Mouse (Mus musculus): ENCODE data around the gene Tmem184b. TPM values are rescaled to one million over a fixed set of nuclear protein-coding genes. Genes with fewer than 3 reads are reported as not detected.

Tmem184b gene
- polyA plus RNA-seq, 1 experiment from 2014 or later, result 34.1 TPM

DNA sequence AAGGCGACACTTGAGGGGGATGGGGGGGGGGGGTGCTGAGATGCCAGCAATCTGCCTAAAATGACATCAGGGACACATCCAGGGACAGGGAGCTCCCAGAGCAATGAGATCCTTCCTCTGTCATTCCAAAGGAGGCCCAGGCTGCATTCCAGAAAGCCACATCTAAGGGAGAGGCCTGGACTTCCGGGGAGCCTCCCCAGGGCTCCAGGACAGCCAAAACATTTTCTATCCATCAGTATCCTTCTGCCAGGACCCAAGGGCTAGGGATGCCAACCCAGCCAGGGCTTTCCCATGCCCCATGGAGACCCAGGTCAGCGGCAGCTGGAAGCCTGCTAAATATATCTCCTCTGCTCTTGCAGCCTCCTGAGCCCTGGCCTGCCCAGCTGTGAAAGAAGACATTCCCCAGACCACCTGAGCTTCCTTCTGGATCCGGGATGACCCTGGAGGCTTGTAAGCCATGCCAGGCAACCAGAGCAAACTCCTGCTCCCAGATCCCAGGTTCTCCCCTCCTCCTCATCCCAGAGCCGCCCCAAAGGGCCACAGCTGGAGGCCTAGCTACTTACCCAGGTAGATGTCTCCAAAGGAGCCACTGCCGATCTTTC, 34.9 kb upstream of the Tmem184b start:
- ATAC-seq, result no peak

DNA sequence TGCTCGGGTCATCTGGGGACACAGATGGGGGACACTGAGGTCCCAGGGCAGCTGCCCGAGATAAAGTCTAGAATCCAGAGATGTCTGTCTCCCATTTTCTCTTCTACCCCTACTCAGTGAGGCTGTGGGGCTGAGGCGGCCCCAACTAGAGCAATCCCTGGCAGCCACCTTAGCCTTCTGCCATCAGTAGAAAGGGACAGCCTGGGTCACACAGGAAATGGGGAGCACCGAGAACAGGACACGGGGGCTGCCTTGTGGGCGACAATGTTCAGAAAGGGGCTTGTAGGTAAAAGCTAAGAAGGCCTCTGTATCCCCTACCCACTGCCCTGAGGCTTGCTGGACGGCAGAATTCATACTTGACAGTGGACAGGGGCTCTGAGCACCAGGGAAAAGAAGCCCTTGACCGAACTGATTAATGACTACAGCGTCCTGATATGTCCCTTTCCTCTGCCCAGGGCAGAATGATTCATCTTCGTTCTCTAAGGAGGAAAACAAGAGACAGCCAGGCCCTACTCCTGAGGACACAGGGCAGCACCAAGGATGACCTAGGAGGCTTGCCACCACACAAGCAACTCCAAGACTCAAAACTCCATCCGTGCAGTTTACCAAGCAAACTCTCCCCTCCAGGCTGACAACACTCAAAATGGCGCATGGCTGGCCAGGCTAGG, 34.3 kb upstream of the Tmem184b start:
- Histone ChIP-seq H3K36me3 (ENCODE audit: control insufficient read depth, insufficient read depth) (0 out of 2 replicates have a peak, but pooled peaks cover 3% of the 10 kb centered on the region), H3K4me2 (replicated peaks; ENCODE audit: low read depth) (no peak overlapping the region), H3K27me3 (replicated peaks; ENCODE audit: control insufficient read depth, insufficient read depth, low read length) (no peaks in the 10 kb centered on the region), H3K4me3 (ENCODE audit: low read depth, low read length) (no peak overlapping the region), H3K9ac (ENCODE audit: low read depth, low read length) (no peak overlapping the region), H3K4me1 (replicated peaks; ENCODE audit: control insufficient read depth, insufficient read depth, low read length) (0 out of 2 replicates have a peak, but pooled peaks cover 7% of the 10 kb centered on the region), H3K9me3 (ENCODE audit: control insufficient read depth) (no peaks in the 10 kb centered on the region), H3K27ac (ENCODE audit: low read depth, low read length) (0 out of 2 replicates have a peak overlapping the region, but pooled peaks have one; percentile 50)
- TF ChIP-seq CTCF (IDR thresholded peaks at IDR 0.05; ENCODE audit: low read depth), result no peak
- no peak for ATAC-seq
- 82% methylated on average over 12 of the region's 12 CpGs for WGBS

More for the DNA sequence above, 34.9 kb upstream of the Tmem184b start:
- Histone ChIP-seq H3K4me2 (replicated peaks; ENCODE audit: low read depth) (no peak overlapping the region), H3K9me3 (ENCODE audit: control insufficient read depth) (no peaks in the 10 kb centered on the region), H3K4me3 (ENCODE audit: low read depth, low read length) (no peak overlapping the region), H3K27ac (ENCODE audit: low read depth, low read length) (peak overlapping the region; percentile 50), H3K27me3 (replicated peaks; ENCODE audit: control insufficient read depth, insufficient read depth, low read length) (no peaks in the 10 kb centered on the region), H3K9ac (ENCODE audit: low read depth, low read length) (no peak overlapping the region), H3K4me1 (replicated peaks; ENCODE audit: control insufficient read depth, insufficient read depth, low read length) (0 out of 2 replicates have a peak, but pooled peaks cover 5% of the 10 kb centered on the region), H3K36me3 (ENCODE audit: control insufficient read depth, insufficient read depth) (0 out of 2 replicates have a peak, but pooled peaks cover 3% of the 10 kb centered on the region)
- no peak for TF ChIP-seq CTCF (IDR thresholded peaks at IDR 0.05; ENCODE audit: low read depth)
- 65% methylated on average over 6 of the region's 6 CpGs for WGBS

DNA sequence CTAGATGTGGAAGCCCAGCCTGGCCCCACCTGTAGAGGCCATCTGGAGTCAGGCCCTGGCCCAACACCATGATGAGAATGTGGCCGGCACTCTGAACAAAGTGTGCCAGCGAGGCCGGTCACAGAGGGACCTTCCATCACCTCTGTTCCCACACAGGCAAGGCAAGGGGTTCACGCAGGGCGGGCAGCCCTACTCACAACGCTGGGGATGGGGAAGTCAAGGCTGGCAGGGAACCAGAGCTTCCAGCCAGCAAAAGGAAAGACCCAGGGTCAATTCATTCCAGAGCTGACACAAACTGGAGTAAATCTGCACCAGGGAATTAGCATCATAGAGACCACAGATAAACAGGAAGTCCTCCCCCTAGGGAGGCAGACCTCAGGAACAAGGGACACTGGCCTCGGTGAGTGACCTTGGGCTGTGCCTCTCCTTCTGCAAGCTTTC, 33.1 kb upstream of the Tmem184b start:
- 0 out of 2 replicates have a peak, but pooled peaks cover 10% of the 10 kb centered on the region for H3K4me1 ChIP-seq (replicated peaks; ENCODE audit: control insufficient read depth, insufficient read depth, low read length)
- 0 out of 2 replicates have a peak, but pooled peaks cover 3% of the 10 kb centered on the region for H3K36me3 ChIP-seq (ENCODE audit: control insufficient read depth, insufficient read depth)
- H3K27ac ChIP-seq (ENCODE audit: low read depth, low read length), result no peak overlapping the region
- H3K9ac ChIP-seq (ENCODE audit: low read depth, low read length), result no peak overlapping the region
- ATAC-seq, result no peak
- H3K4me3 ChIP-seq (ENCODE audit: low read depth, low read length), result no peak overlapping the region
- 63% methylated on average over 7 of the region's 7 CpGs for WGBS
- H3K4me2 ChIP-seq (replicated peaks; ENCODE audit: low read depth), result no peak overlapping the region
- H3K9me3 ChIP-seq (ENCODE audit: control insufficient read depth), result no peaks in the 10 kb centered on the region
- no peaks in the 10 kb centered on the region for H3K27me3 ChIP-seq (replicated peaks; ENCODE audit: control insufficient read depth, insufficient read depth, low read length)
- no peak for TF ChIP-seq CTCF (IDR thresholded peaks at IDR 0.05; ENCODE audit: low read depth)

DNA sequence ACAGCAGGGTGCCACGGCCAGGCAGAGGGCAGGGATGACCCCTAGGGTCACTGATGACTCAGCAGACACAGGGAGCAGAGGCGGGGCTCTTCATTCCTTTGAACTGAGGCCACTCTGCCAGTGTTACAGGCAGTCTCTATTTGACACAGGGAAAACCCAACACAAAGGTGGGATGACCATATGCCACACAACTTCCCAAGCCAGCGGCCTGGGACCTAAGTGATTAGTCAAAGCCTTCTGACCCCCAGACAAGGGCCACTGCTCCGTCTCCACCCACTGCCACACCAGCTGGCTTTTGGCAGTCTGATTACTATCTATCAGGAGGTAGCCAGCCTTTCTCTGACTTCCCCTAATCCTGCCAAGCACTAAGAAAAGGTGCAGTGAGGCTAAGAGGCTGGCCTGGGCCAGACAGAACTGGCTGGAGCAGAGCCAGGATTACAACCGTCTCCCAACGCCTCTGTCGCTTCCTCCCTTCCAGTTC, 31.9 kb upstream of the Tmem184b start:
- ATAC-seq, result no peak
- H3K27me3 ChIP-seq (replicated peaks; ENCODE audit: control insufficient read depth, insufficient read depth, low read length), result no peaks in the 10 kb centered on the region
- no peak overlapping the region for H3K4me3 ChIP-seq (ENCODE audit: low read depth, low read length)
- H3K4me1 ChIP-seq (replicated peaks; ENCODE audit: control insufficient read depth, insufficient read depth, low read length), result 0 out of 2 replicates have a peak, but pooled peaks cover 8% of the 10 kb centered on the region
- H3K9ac ChIP-seq (ENCODE audit: low read depth, low read length), result no peak overlapping the region
- H3K36me3 ChIP-seq (ENCODE audit: control insufficient read depth, insufficient read depth), result peaks cover 3% of the 10 kb centered on the region; the same call in 1 of the 2 replicates
- no peaks in the 10 kb centered on the region for H3K9me3 ChIP-seq (ENCODE audit: control insufficient read depth)
- H3K4me2 ChIP-seq (replicated peaks; ENCODE audit: low read depth), result no peak overlapping the region
- WGBS, result 53% methylated on average over 7 of the region's 7 CpGs
- no peak for TF ChIP-seq CTCF (IDR thresholded peaks at IDR 0.05; ENCODE audit: low read depth)
- H3K27ac ChIP-seq (ENCODE audit: low read depth, low read length), result no peak overlapping the region

DNA sequence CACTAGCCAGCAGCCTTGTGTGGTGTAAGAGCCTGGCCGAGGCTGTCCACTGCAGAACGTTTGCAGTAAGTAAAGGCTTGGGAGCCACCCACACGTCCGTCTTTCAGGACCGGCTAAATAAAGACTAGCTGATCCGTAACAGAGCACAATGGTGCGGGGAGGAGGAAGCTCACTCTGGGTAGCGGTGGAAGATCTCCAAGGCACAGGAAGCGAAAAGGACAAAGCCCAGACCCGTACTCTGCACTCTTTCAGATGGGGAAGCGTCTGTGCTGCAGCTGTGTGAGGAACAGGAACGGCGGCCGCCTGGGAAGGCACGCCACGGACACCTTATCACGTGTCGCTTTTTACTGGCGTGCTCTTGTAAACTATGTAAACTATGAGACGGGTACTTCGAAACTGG, 29.5 kb upstream of the Tmem184b start:
- Histone ChIP-seq H3K9me3 (ENCODE audit: control insufficient read depth) (no peaks in the 10 kb centered on the region), H3K9ac (ENCODE audit: low read depth, low read length) (no peak overlapping the region), H3K36me3 (ENCODE audit: control insufficient read depth, insufficient read depth) (peaks cover 14% of the 10 kb centered on the region), H3K27me3 (replicated peaks; ENCODE audit: control insufficient read depth, insufficient read depth, low read length) (no peaks in the 10 kb centered on the region), H3K27ac (ENCODE audit: low read depth, low read length) (peak overlapping the region; percentile 61), H3K4me2 (replicated peaks; ENCODE audit: low read depth) (0 out of 2 replicates have a peak overlapping the region, but pooled peaks have one; percentile 17), H3K4me3 (ENCODE audit: low read depth, low read length) (no peak overlapping the region), H3K4me1 (replicated peaks; ENCODE audit: control insufficient read depth, insufficient read depth, low read length) (0 out of 2 replicates have a peak, but pooled peaks cover 6% of the 10 kb centered on the region)
- no peak for TF ChIP-seq CTCF (IDR thresholded peaks at IDR 0.05; ENCODE audit: low read depth)
- no peak for ATAC-seq
- WGBS, result 41% methylated on average over 21 of the region's 21 CpGs

DNA sequence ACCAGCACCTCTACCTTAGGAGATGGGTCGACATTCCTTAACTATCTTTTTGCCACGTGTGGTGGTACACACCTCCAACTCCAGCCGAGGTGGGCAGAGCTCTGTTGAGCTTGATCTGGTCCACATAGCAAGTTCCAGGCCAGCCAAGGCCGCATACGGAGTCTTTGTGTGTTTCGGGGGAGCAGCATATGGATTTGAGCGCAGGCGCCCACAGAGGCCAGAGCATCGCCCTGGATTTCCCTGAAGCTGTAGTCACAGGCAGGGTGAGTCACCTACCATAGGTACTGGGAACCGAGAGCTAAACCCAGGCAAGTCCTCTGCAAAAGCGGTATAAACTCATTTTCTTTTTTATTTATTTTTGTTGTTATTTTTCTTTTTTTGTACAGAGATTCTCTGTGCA, 29.0 kb upstream of the Tmem184b start:
- peak overlapping the region; percentile 61; the same call in 1 of the 2 replicates for H3K27ac ChIP-seq (ENCODE audit: low read depth, low read length)
- 0 out of 2 replicates have a peak, but pooled peaks cover 6% of the 10 kb centered on the region for H3K4me1 ChIP-seq (replicated peaks; ENCODE audit: control insufficient read depth, insufficient read depth, low read length)
- H3K9me3 ChIP-seq (ENCODE audit: control insufficient read depth), result no peaks in the 10 kb centered on the region
- TF ChIP-seq CTCF (IDR thresholded peaks at IDR 0.05; ENCODE audit: low read depth), result no peak
- 77% methylated on average over 11 of the region's 11 CpGs for WGBS
- no peaks in the 10 kb centered on the region for H3K27me3 ChIP-seq (replicated peaks; ENCODE audit: control insufficient read depth, insufficient read depth, low read length)
- H3K36me3 ChIP-seq (ENCODE audit: control insufficient read depth, insufficient read depth), result peaks cover 14% of the 10 kb centered on the region
- H3K4me2 ChIP-seq (replicated peaks; ENCODE audit: low read depth), result no peak overlapping the region
- H3K4me3 ChIP-seq (ENCODE audit: low read depth, low read length), result no peak overlapping the region
- no peak for ATAC-seq
- H3K9ac ChIP-seq (ENCODE audit: low read depth, low read length), result no peak overlapping the region

All from intestine, postnatal 0 days (tissue).